24 mouse cellular contexts compared by ENCODE assay signal in genomic region chr13:60213896-60214295, GRCm38 (mm10). TPM values are rescaled to one million over a fixed set of nuclear protein-coding genes. Genes with fewer than 3 reads are reported as not detected.
DNase-seq lines count a peak whose midpoint lies in the region; ATAC-seq and TF ChIP-seq lines count a peak whose summit lies in the region.
"Had no signal": no experiment of that assay in that cellular context is flagged by ENCODE, and none has a peak within 500 bp of the region (broad histone marks: within the 10 kb centered on the region; RNA-seq: fewer than 3 reads in every experiment).

No protein-coding gene starts in this region.

- no peaks in the 10 kb centered on the region for H3K9me3 ChIP-seq in heart, embryonic 10.5 days
- no peaks in the 10 kb centered on the region for H3K9me3 ChIP-seq in limb, embryonic 14.5 days (ENCODE audit: control insufficient read depth, low read length)
- H3K9me3 ChIP-seq: forebrain, embryonic 10.5 days; forebrain, embryonic 13.5 days; hindbrain, embryonic 15.5 days had no signal

- no peaks in the 10 kb centered on the region for H3K79me3 ChIP-seq in C2C12 (ENCODE audit: low read depth)

- 88% methylated on average over 7 of the region's 7 CpGs for WGBS in heart, embryonic 10.5 days
- 44% methylated on average over 7 of the region's 7 CpGs for WGBS in limb, embryonic 14.5 days
- WGBS in cerebellum, adult 2 months = 92% methylated on average over 7 of the region's 7 CpGs

- TF ChIP-seq POLR2A in limb, embryonic 14.5 days (IDR thresholded peaks at IDR 0.05; ENCODE audit: borderline replicate concordance, extremely low read depth, insufficient read depth, insufficient read length) = no peak
- TF ChIP-seq POLR2A in cerebellum, adult 2 months (IDR thresholded peaks at IDR 0.05; ENCODE audit: borderline replicate concordance, insufficient read depth, low read length) = no peak

- no peak overlapping the region for H3K4me3 ChIP-seq in heart, embryonic 10.5 days
- no peak overlapping the region for H3K4me3 ChIP-seq in C2C12 (ENCODE audit: insufficient read depth, poor library complexity, severe bottlenecking)
- no peak overlapping the region for H3K4me3 ChIP-seq in limb, embryonic 14.5 days (replicated peaks; ENCODE audit: low read length)
- H3K4me3 ChIP-seq in cerebellum, adult 2 months (replicated peaks; ENCODE audit: insufficient read depth, low read depth, low read length) = no peak overlapping the region
- H3K4me3 ChIP-seq: forebrain, embryonic 10.5 days; forebrain, embryonic 13.5 days; gastrocnemius, adult 2 months; heart, embryonic 13.5 days; hindbrain, embryonic 15.5 days had no signal

- H3K27me3 ChIP-seq in heart, embryonic 10.5 days (ENCODE audit: insufficient read depth, poor library complexity, severe bottlenecking) = no peaks in the 10 kb centered on the region
- no peaks in the 10 kb centered on the region for H3K27me3 ChIP-seq in C2C12 (ENCODE audit: control insufficient read depth, insufficient read depth, insufficient read length)
- no peaks in the 10 kb centered on the region for H3K27me3 ChIP-seq in limb, embryonic 14.5 days (ENCODE audit: control insufficient read depth, insufficient read depth, low read length)
- no peaks in the 10 kb centered on the region for H3K27me3 ChIP-seq in cerebellum, adult 2 months (ENCODE audit: control insufficient read depth, insufficient read depth, low read length)
- H3K27me3 ChIP-seq: CH12.LX; forebrain, embryonic 13.5 days; heart, embryonic 13.5 days; hindbrain, embryonic 15.5 days had no signal

- DNase-seq in heart, adult 11 months = peak; percentile 43
- no peak for DNase-seq in heart, embryonic 10.5 days (ENCODE audit: low spot score)
- no peak for DNase-seq in limb, embryonic 14.5 days (ENCODE audit: low spot score)
- no peak for DNase-seq in left cerebral cortex, postnatal 25 days (ENCODE audit: low spot score in 2 of 2)
- DNase-seq in cerebellum, adult 2 months = no peak
- DNase-seq: adrenal gland, adult 2 months; adrenal gland, postnatal 14 days; cerebellum, adult 11 months; cerebellum, adult 8-10 months; cerebellum, postnatal 36 days; embryo, embryonic 11 days; gastrocnemius, adult 2 months; gastrocnemius, postnatal 14 days; heart, adult 18-20 months; heart, postnatal 14 days; heart, postnatal 4 days had no signal

- no peaks in the 10 kb centered on the region for H3K4me1 ChIP-seq in heart, embryonic 10.5 days
- peaks cover 8% of the 10 kb centered on the region for H3K4me1 ChIP-seq in limb, embryonic 14.5 days (ENCODE audit: control insufficient read depth, insufficient read depth, low read length)
- no peaks in the 10 kb centered on the region for H3K4me1 ChIP-seq in cerebellum, adult 2 months (ENCODE audit: control insufficient read depth, insufficient read depth, low read length)
- H3K4me1 ChIP-seq: forebrain, embryonic 13.5 days; heart, embryonic 13.5 days; hindbrain, embryonic 15.5 days had no signal

- ATAC-seq in limb, embryonic 14.5 days (ENCODE audit: low FRiP score, low read depth) = no peak
- ATAC-seq: forebrain, embryonic 13.5 days; forebrain, embryonic 16.5 days had no signal

- intact Hi-C loops in left cerebral cortex, postnatal 25 days (cut with DNase I) = no loop called here

- no peaks in the 10 kb centered on the region for H3K79me2 ChIP-seq in C2C12 (ENCODE audit: control insufficient read depth, insufficient read depth)

- H3K36me3 ChIP-seq in heart, embryonic 10.5 days = no peaks in the 10 kb centered on the region
- H3K36me3 ChIP-seq in C2C12 (ENCODE audit: control insufficient read depth, insufficient read depth) = no peaks in the 10 kb centered on the region
- H3K36me3 ChIP-seq in limb, embryonic 14.5 days (ENCODE audit: control insufficient read depth, insufficient read depth, low read length) = no peaks in the 10 kb centered on the region
- H3K36me3 ChIP-seq: forebrain, embryonic 10.5 days; G1E; heart, embryonic 13.5 days; hindbrain, embryonic 15.5 days had no signal

- H3K4me2 ChIP-seq in limb, embryonic 14.5 days (replicated peaks; ENCODE audit: low read depth, low read length, severe bottlenecking) = no peak overlapping the region
- H3K4me2 ChIP-seq: forebrain, embryonic 13.5 days; heart, embryonic 13.5 days; hindbrain, embryonic 15.5 days had no signal

- no peak overlapping the region for H3ac ChIP-seq in C2C12 (ENCODE audit: control insufficient read depth, insufficient read length, low read depth)

- no peak for TF ChIP-seq CTCF in C2C12 (IDR thresholded peaks at IDR 0.05; ENCODE audit: control insufficient read depth, insufficient read depth, insufficient read length)
- TF ChIP-seq CTCF in cerebellum, adult 2 months (IDR thresholded peaks at IDR 0.05; ENCODE audit: borderline replicate concordance, insufficient read depth, low read depth, low read length) = no peak

- no peak overlapping the region for H3K27ac ChIP-seq in heart, embryonic 10.5 days
- peak overlapping the region; percentile 40; the same call in 1 of the 2 replicates for H3K27ac ChIP-seq in limb, embryonic 14.5 days (replicated peaks; ENCODE audit: low read depth, low read length)
- H3K27ac ChIP-seq in cerebellum, adult 2 months (ENCODE audit: insufficient read depth, low read length) = no peak overlapping the region
- H3K27ac ChIP-seq: forebrain, embryonic 10.5 days; forebrain, embryonic 13.5 days; gastrocnemius, adult 2 months; heart, embryonic 13.5 days; hindbrain, embryonic 15.5 days had no signal

- no peak overlapping the region for H3K9ac ChIP-seq in limb, embryonic 14.5 days (ENCODE audit: low read depth, low read length, severe bottlenecking)
- H3K9ac ChIP-seq: forebrain, embryonic 13.5 days; heart, embryonic 13.5 days; hindbrain, embryonic 15.5 days had no signal

TF ChIP-seq in C2C12, 6 proteins besides CTCF, POLR2A, EP300 and RAD21:
- TF ChIP-seq MYOD1 (IDR thresholded peaks at IDR 0.05; ENCODE audit: control insufficient read depth, insufficient read length, low read depth) = peak; percentile 85
- no peak for TF ChIP-seq USF1 (IDR thresholded peaks at IDR 0.05; ENCODE audit: low read depth)
- peak; percentile 38 for TF ChIP-seq CEBPB (IDR thresholded peaks at IDR 0.05; ENCODE audit: low read depth)
TF ChIP-seq in C2C12: peak in this region for 2.

RNA-seq across cellular contexts. Expression of gene Gas1, which starts 36.7 kb away (rescaled TPM):
- polyA plus RNA-seq in heart, embryonic 10.5 days (2016; fragmentation: Nextera tagmentation; extraction: Ambion mirVana) = 27.4 and 71.7 TPM in 2 replicates
- 20.2 TPM for polyA plus RNA-seq in C2C12 (2012; fragmentation: generic; extraction: Trizol)
- 385 and 686 TPM in 2 replicates for polyA plus RNA-seq in limb, embryonic 14.5 days (2012; rRNA removed)
- 406 and 517 TPM in 2 replicates for polyA plus RNA-seq in limb, embryonic 14.5 days (2014; fragmentation: Nextera tagmentation; extraction: Ambion mirVana)
- 10 to 100 TPM in 1 of 2 experiments, 1 to 10 TPM in 1; 9.6 to 10.4 TPM for total RNA-seq in left cerebral cortex, postnatal 25 days (2021)
- polyA plus RNA-seq in cerebellum, adult 2 months (2012; rRNA removed) = 13.1 and 17.6 TPM in 2 replicates
- total RNA-seq: CH12.LX, G1E had no signal
- polyA plus RNA-seq: G1E had no signal
